Mouse (Mus musculus) brain, adult 2 months (tissue): ENCODE measurements around the gene Lrrc2.

ENCODE experiments used
- DNase-seq: peaks from one replicate; pipeline ENCODE4 v3.0.0; 2011; ENCODE audit warnings: low read depth, low spot score

The Lrrc2 gene

GRCm38 (mm10) chr9:110987331-110987730 is 36.0 kb downstream of the Lrrc2 start:
- DNase-seq, result no peak

- no peak for DNase-seq
Measured at GRCm38 (mm10) chr9:110988078-110988477, 36.7 kb downstream of the Lrrc2 start.

GRCm38 (mm10) chr9:110989141-110989540 is 37.8 kb downstream of the Lrrc2 start:
- DNase-seq, result no peak

DNA sequence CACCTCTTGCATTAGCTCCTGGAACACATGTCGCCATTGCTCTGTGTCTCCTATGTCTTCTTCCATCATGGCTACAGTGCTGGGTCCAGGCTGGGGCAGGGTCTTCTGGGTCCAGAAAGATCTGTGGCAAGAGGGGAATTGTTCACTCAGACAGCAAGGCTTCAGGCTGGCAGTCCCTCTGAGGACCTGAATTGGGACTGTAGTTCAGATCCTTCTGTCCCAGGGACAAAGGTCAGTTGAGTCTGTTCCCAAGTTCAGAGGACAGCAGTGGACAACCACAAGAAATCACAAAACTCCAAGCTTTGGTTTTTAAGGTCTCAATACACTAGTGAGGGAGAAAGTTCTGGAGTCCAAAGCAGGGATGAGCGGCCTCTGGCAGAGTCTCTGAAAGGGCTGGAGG is 38.2 kb downstream of the Lrrc2 start:
- no peak for DNase-seq

DNA sequence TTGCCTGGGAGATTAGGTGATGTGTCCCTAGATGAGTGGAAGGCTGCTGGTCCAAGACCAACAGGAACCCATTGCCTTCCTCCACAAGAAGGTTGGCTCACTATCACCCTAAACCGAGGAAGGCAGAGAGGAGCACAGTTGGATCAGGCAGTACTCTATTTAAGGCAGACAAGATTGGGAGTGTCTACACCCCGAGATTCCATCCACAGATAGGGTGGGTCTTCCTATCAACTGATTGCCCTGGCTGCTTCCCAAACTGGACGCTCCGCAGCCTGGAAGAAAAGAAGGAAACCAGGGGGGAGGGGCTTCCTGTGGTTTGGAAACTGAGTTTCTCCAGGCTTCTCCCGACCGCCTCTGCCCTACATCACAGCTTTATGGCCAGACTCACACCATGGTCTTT is 38.9 kb downstream of the Lrrc2 start, which contains the start of gene Rtp3:
Gene Rtp3, minus strand, starts transcription at position 380 of the 400 bp plus-strand sequence.
- DNase-seq, result no peak

GRCm38 (mm10) chr9:110993281-110993709 is 42.0 kb downstream of the Lrrc2 start:
- DNase-seq, result no peak

GRCm38 (mm10) chr9:110994716-110995172 is 43.4 kb downstream of the Lrrc2 start:
- DNase-seq, result peak; percentile 94

- DNase-seq, result peak; percentile 90
Measured at GRCm38 (mm10) chr9:110997245-110997644, 45.9 kb downstream of the Lrrc2 start.

DNA sequence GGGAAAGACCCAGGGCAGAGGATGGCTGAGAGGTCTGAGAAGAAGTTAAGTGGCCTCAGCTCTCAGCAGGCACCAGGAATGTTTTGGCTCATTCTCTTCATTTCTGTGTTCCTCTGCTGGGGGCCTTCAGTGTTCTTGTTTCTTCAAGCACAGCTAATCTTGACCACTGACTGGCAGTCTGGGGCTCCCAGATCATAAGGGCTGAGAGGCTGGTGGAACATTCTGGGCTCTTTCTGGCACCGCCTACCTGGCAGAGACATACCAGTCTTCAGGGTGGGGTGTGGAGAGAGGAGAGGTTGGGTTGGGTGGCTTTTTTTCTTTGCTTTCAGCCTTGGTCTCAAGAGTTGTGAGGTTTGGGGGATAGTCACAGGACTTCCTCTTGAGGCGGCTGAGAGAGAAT is 47.7 kb downstream of the Lrrc2 start:
- no peak for DNase-seq

DNA sequence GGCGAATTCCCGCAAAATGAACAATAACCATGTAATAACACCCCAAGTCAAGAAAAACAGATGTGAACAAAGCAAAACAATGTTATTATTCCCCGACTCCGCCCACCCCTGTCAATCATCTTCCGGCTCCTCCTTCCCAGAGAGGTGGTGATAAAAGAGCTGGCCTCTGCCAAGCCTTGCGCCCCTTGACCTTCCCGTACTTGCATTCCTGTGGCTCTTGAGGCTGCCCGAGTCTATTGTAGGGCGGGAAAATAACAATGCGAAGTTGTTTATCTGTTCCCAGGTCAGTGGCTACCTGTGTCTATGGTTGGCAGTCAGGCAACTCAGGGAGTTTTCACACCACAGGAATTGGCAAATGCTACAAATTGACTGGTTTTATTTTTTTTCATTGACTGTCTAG is 48.5 kb downstream of the Lrrc2 start:
- DNase-seq, result no peak

GRCm38 (mm10) chr9:111001621-111002020 is 50.3 kb downstream of the Lrrc2 start:
- DNase-seq, result no peak

- DNase-seq, result no peak
Measured at GRCm38 (mm10) chr9:111003279-111003678, 51.9 kb downstream of the Lrrc2 start.

DNA sequence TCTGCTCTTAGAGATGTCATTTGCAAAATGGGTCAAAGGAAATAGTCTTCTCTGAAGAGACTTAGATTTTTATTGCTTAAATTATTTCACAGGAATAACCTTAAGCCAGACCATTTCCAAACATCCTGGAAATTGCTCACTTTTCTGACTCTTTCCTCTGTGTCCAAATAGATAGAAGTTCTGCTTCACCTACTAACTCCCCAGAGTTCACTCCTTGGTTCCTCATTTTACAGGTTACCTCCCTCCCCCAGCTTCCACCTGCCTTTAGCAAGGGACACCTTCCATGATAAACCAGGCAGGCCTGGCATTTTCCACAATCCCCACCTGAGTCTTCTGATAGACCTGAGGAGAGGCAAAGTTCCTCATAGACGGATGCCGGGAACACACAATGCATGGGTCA is 55.2 kb downstream of the Lrrc2 start:
- DNase-seq, result no peak

DNA sequence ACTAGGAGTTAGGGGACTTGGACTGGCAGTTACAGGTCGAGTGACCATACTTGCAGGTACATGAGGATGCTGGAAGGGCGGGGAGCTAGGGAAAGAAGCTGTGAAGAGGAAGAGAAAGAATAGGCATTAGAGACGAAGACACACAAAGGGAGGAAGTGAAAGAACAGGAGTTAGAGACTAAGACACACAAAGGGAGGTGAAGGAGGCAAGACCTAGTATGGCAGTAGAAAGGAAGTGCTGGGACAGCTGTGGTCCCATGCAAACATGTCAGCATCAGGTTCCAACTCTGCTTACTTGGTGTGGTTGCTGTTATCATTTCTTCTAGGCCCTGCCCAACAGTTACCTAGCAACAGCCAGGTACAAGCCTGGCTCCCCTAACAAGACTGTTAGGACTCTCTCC is 58.4 kb downstream of the Lrrc2 start:
- no peak for DNase-seq

DNA sequence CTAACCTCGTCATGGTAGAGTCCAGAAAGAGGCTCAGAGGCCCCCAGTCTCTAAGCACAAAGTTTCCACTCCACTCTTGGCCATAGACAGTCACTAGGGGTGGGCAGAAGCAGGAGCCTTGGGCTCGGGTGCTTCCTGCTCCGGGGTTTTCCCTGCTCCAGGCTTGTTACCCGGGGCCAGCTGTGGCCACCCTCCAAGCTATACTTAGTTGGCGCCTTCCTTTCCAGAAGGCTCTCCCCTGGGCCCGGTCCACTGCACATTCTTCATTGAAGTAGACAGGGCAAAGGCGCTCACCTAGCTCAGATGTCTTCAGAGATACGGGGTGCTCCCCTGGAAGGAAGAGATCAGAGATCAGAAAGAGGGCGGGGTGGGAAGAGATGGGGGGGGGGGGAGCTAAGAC is 60.2 kb downstream of the Lrrc2 start:
- no peak for DNase-seq

GRCm38 (mm10) chr9:111012041-111012440 is 60.7 kb downstream of the Lrrc2 start:
- DNase-seq, result peak; percentile 14

DNA sequence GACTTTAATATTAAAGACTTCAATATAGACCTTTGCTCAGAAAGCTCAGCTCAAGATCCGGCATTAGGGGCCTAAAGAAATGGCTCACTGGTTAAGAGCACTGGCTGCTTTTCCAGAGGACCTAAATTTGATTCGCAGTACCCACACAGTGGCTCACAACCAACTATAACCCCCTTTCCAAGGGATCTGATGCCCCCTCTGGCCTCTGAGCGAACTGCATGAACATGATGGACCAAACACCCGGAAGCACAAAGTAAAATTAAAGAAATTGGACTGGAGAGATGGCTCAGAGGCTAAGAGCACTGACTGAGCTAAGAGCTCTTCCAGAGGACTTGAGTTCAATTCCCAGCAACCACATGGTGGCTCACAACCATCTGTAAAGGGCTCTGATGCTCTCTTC is 64.3 kb downstream of the Lrrc2 start:
- no peak for DNase-seq

GRCm38 (mm10) chr9:111019022-111019421 is 67.7 kb downstream of the Lrrc2 start, which contains the start of gene Ltf:
TSS of gene Ltf (plus strand) at chr9:111019271.
- DNase-seq, result no peak

DNA sequence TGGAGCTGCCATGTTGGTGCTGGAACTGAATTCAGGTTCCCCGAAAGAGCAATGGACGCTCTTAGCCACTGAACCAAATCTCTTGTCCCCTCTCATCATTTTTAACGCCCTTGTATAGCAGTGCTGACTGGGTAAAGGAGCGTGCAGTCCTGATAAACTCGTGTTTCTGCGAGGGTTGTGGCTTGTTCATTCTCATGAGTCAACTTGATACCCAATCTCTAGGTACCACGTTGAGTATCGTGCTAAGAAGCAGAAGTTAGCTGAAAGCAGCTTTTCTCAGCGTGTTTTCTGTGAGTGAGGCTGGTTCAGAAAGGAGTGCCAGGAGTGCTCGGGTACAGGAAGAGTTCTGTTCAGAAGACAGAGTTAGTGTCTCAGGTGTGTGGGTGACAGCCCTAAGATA is 75.4 kb downstream of the Lrrc2 start:
- DNase-seq, result no peak
